Mouse (Mus musculus): ENCODE results near the gene Olfr1487. TPM values are rescaled to one million over a fixed set of nuclear protein-coding genes. Genes with fewer than 3 reads are reported as not detected.
"Not testable (repeated sequence)": the region's sequence is repeated elsewhere in the genome, so short reads cannot be mapped to it uniquely, and the experiment has no call there.

Gene Olfr1487
- polyA plus RNA-seq (2015; fragmentation: Nextera tagmentation; extraction: Ambion mirVana) = not detected in 2 replicates

DNA sequence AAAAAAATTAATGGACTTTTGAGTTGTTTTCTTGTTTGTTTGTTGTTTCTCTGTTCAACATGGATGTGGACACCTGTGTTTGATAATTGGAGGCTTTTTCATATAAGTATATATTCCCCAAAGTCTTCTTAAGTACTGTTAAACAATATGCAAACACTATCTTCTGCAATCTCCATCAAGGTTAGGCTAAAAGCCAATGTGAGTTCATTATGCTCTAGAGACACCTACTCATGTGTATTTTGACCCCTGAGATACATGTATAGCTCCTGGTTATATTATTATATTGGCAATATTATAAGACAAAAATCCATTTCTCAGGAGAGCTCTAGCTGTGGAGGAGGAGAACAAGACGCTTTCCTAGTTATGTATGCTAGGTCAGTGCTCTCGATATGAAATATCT is at the start of gene Olfr1487:
TSS of gene Olfr1487 (plus strand) at position 301 of the 400 bp plus-strand sequence.
- H3K9ac ChIP-seq (replicated peaks; ENCODE audit: low read length); H3K9me3 ChIP-seq (ENCODE audit: low read length); H3K4me1 ChIP-seq (ENCODE audit: insufficient read depth, low read length); H3K4me3 ChIP-seq (ENCODE audit: low read length); H3K27me3 ChIP-seq (ENCODE audit: insufficient read depth, low read length); H3K4me2 ChIP-seq (replicated peaks; ENCODE audit: low read depth, low read length); H3K36me3 ChIP-seq (ENCODE audit: insufficient read depth, low read length); H3K27ac ChIP-seq (ENCODE audit: low read length); ATAC-seq (ENCODE audit: low FRiP score, low TSS enrichment): not testable (repeated sequence)
- WGBS = 82% methylated on average over 2 of the region's 2 CpGs

DNA sequence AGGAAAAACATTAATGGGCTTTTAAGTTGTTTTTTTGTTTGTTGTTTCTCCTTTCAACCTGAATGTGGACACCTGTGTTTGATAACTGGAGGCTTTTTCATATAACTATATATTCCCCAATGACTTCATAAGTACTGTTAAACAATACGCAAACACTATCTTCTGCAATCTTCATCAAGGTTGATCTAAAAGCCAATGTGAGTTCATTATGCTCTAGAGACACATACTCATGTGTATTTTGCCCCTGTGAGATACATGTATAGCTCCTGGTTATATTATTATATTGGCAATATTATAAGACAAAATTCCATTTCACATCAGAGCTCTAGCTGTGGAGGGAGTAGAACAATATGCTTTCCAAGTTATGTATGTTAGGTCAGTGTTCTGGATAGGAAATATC is 34.0 kb upstream of the Olfr1487 start, which contains the start of gene Olfr1484:
TSS of gene Olfr1484 (plus strand) at position 301 of the 400 bp plus-strand sequence.
- Histone ChIP-seq H3K4me1 (ENCODE audit: insufficient read depth, low read length) (no peaks in the 10 kb centered on the region), H3K4me3 (ENCODE audit: low read length) (no peak within 1 kb of the TSS), H3K36me3 (ENCODE audit: insufficient read depth, low read length) (no peaks in the 10 kb centered on the region), H3K27me3 (ENCODE audit: insufficient read depth, low read length) (no peaks in the 10 kb centered on the region), H3K9me3 (ENCODE audit: low read length) (no peaks in the 10 kb centered on the region), H3K9ac (replicated peaks; ENCODE audit: low read length) (no peak within 1 kb of the TSS), H3K27ac (ENCODE audit: low read length) (no peak within 1 kb of the TSS), H3K4me2 (replicated peaks; ENCODE audit: low read depth, low read length) (no peak within 1 kb of the TSS)
- 76% methylated on average over 1 of the region's 1 CpGs for WGBS
- no peak for ATAC-seq (ENCODE audit: low FRiP score, low TSS enrichment)

DNA sequence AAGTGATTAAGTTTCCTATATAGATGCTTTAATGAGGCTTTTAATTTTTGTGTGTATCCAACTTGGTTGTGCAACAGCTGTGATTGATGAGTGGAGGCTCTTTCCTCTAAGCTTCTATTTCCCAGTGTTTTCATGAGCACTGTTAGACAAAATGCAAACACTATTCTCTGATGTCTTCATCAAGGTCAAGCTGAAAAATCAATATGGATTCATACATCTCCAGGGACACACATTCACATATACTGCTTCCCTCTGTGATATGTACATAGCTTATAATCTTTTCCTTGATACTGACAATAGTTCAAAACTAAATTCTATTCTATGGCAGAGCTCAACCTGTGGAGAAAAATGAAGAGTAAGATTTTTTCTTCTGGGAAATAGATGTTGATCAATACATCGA is 14.1 kb downstream of the Olfr1487 start, which contains the start of gene Olfr1489:
TSS of gene Olfr1489 (plus strand) at position 301 of the 400 bp plus-strand sequence.
- no peaks in the 10 kb centered on the region for H3K36me3 ChIP-seq (ENCODE audit: insufficient read depth, low read length)
- H3K9ac ChIP-seq (replicated peaks; ENCODE audit: low read length) = no peak within 1 kb of the TSS
- H3K9me3 ChIP-seq (ENCODE audit: low read length) = no peaks in the 10 kb centered on the region
- no peak within 1 kb of the TSS for H3K4me2 ChIP-seq (replicated peaks; ENCODE audit: low read depth, low read length)
- no peaks in the 10 kb centered on the region for H3K4me1 ChIP-seq (ENCODE audit: insufficient read depth, low read length)
- WGBS = 88% methylated on average over 1 of the region's 1 CpGs
- H3K27ac ChIP-seq (ENCODE audit: low read length) = no peak within 1 kb of the TSS
- no peak within 1 kb of the TSS for H3K4me3 ChIP-seq (ENCODE audit: low read length)
- ATAC-seq (ENCODE audit: low FRiP score, low TSS enrichment) = no peak
- no peaks in the 10 kb centered on the region for H3K27me3 ChIP-seq (ENCODE audit: insufficient read depth, low read length)

DNA sequence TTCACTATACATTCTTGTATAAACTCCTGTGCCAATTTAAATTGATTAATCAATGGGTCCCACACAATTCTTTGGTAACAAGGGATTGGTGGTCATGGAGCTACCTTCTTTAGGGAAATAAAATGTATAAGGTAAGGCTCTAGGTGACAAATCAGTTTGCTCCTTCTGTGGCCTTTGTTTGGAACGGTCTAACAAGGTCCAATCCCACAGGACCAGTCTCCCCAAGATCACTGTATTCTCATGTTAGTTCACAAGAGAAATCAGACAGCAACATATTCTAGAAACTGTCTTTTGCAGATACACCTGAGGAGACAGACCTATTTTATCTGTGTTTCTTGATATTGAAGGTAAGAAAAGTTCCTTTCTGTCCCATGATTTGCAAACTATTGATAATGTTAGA is 33.6 kb downstream of the Olfr1487 start, which contains the start of gene Olfr1490:
TSS of gene Olfr1490 (plus strand) at position 301 of the 400 bp plus-strand sequence.
- ATAC-seq (ENCODE audit: low FRiP score, low TSS enrichment) = no peak
- Histone ChIP-seq H3K4me2 (replicated peaks; ENCODE audit: low read depth, low read length) (no peak within 1 kb of the TSS), H3K27me3 (ENCODE audit: insufficient read depth, low read length) (no peaks in the 10 kb centered on the region), H3K9me3 (ENCODE audit: low read length) (peaks cover 4% of the 10 kb centered on the region; the same call in 1 of the 2 replicates), H3K4me3 (ENCODE audit: low read length) (no peak within 1 kb of the TSS), H3K9ac (replicated peaks; ENCODE audit: low read length) (no peak within 1 kb of the TSS), H3K27ac (ENCODE audit: low read length) (no peak within 1 kb of the TSS), H3K36me3 (ENCODE audit: insufficient read depth, low read length) (no peaks in the 10 kb centered on the region), H3K4me1 (ENCODE audit: insufficient read depth, low read length) (no peaks in the 10 kb centered on the region)
- 75% methylated on average over 1 of the region's 1 CpGs for WGBS

Small RNAs within 50 kb of the gene (microRNA-seq; reads per million reads assigned to microRNA genes)
- not detected for gene Gm22323
- not detected for gene Gm23931

Other genes with a start within 250 kb of the Olfr1487 start
- gene Olfr1469, start 209.5 kb upstream of the Olfr1487 start, polyA plus RNA-seq (2015; fragmentation: Nextera tagmentation; extraction: Ambion mirVana) = not detected in 2 replicates
- gene Olfr1471, start 174.0 kb upstream of the Olfr1487 start, polyA plus RNA-seq (2015; fragmentation: Nextera tagmentation; extraction: Ambion mirVana) = not detected in 2 replicates
- not detected in 2 replicates for gene Olfr1472, start 161.3 kb upstream of the Olfr1487 start, polyA plus RNA-seq (2015; fragmentation: Nextera tagmentation; extraction: Ambion mirVana)
- not detected in 2 replicates for gene Olfr1474, start 147.8 kb upstream of the Olfr1487 start, polyA plus RNA-seq (2015; fragmentation: Nextera tagmentation; extraction: Ambion mirVana)
- gene Olfr1475, start 137.2 kb upstream of the Olfr1487 start, polyA plus RNA-seq (2015; fragmentation: Nextera tagmentation; extraction: Ambion mirVana) = not detected in 2 replicates
- gene Olfr1477, start 116.8 kb upstream of the Olfr1487 start, polyA plus RNA-seq (2015; fragmentation: Nextera tagmentation; extraction: Ambion mirVana) = not detected in 2 replicates
- gene Olfr1480, start 89.5 kb upstream of the Olfr1487 start, polyA plus RNA-seq (2015; fragmentation: Nextera tagmentation; extraction: Ambion mirVana) = not detected in 2 replicates
- gene Olfr1484, start 33.9 kb upstream of the Olfr1487 start, polyA plus RNA-seq (2015; fragmentation: Nextera tagmentation; extraction: Ambion mirVana) = not detected in 2 replicates
- not detected in 2 replicates for gene Olfr1489, start 14.2 kb downstream of the Olfr1487 start, polyA plus RNA-seq (2015; fragmentation: Nextera tagmentation; extraction: Ambion mirVana)
- gene Olfr1490, start 33.7 kb downstream of the Olfr1487 start, polyA plus RNA-seq (2015; fragmentation: Nextera tagmentation; extraction: Ambion mirVana) = not detected in 2 replicates
- not detected in 2 replicates for gene Olfr1491, start 79.9 kb downstream of the Olfr1487 start, polyA plus RNA-seq (2015; fragmentation: Nextera tagmentation; extraction: Ambion mirVana)
- not detected in 2 replicates for gene Olfr1493-ps1, start 105.9 kb downstream of the Olfr1487 start, polyA plus RNA-seq (2015; fragmentation: Nextera tagmentation; extraction: Ambion mirVana)
- gene Olfr1494, start 122.4 kb downstream of the Olfr1487 start, polyA plus RNA-seq (2015; fragmentation: Nextera tagmentation; extraction: Ambion mirVana) = not detected in 2 replicates
- not detected in 2 replicates for gene Olfr1495, start 147.2 kb downstream of the Olfr1487 start, polyA plus RNA-seq (2015; fragmentation: Nextera tagmentation; extraction: Ambion mirVana)
- gene Olfr1496, start 160.5 kb downstream of the Olfr1487 start, polyA plus RNA-seq (2015; fragmentation: Nextera tagmentation; extraction: Ambion mirVana) = not detected in 2 replicates
- gene Olfr1497, start 180.8 kb downstream of the Olfr1487 start, polyA plus RNA-seq (2015; fragmentation: Nextera tagmentation; extraction: Ambion mirVana) = not detected in 2 replicates
- gene Olfr1499, start 202.1 kb downstream of the Olfr1487 start, polyA plus RNA-seq (2015; fragmentation: Nextera tagmentation; extraction: Ambion mirVana) = not detected in 2 replicates
- gene Olfr1500, start 213.1 kb downstream of the Olfr1487 start, polyA plus RNA-seq (2015; fragmentation: Nextera tagmentation; extraction: Ambion mirVana) = not detected in 2 replicates
- gene Olfr1501, start 233.3 kb downstream of the Olfr1487 start, polyA plus RNA-seq (2015; fragmentation: Nextera tagmentation; extraction: Ambion mirVana) = not detected in 2 replicates
- not detected in 2 replicates for gene Olfr1502, start 244.4 kb downstream of the Olfr1487 start, polyA plus RNA-seq (2015; fragmentation: Nextera tagmentation; extraction: Ambion mirVana)

All from kidney, embryonic 16.5 days (tissue).